Mouse (Mus musculus) spleen, adult 2 months (tissue): Measurements from ENCODE around the gene Abr.

Experiments used
- CTCF ChIP-seq: fragments of 200-500 bp; IDR thresholded peaks from 2 replicates; pipeline ENCODE4 v1.5.1; 2011; ENCODE audit warnings: mild to moderate bottlenecking, inconsistent platforms; ENCODE audit not compliant: insufficient read depth, insufficient read length, insufficient replicate concordance; ENCODE audit errors: extremely low read depth
- POLR2A ChIP-seq: fragments of 200-500 bp; IDR thresholded peaks from 2 replicates; pipeline ENCODE4 v1.6.1; 2011; ENCODE audit warnings: low read depth, low read length, inconsistent platforms

GRCm38 (mm10) chr11:76461696-76462095, 160.4 kb downstream of the Abr start:
- TF ChIP-seq POLR2A (no peak), CTCF (no peak)
